Mouse (Mus musculus) erythroblast, embryonic 14.5 days (primary cell): ENCODE measurements around the gene Hsf2.

Experiments
- GATA1 ChIP-seq: IDR thresholded peaks from 2 replicates; pipeline ENCODE4 v1.6.1; 2012; ENCODE audit warnings: low read length, inconsistent platforms, mixed read lengths
- TAL1 ChIP-seq: IDR thresholded peaks from 3 replicates; pipeline ENCODE4 v1.6.1; 2012; ENCODE audit warnings: low read length, inconsistent platforms, mixed read lengths

GRCm38 (mm10) chr10:57486542-57487071 lies 422 bp downstream of the Hsf2 start:
- TF ChIP-seq GATA1: no peak
- no peak for TF ChIP-seq TAL1
